Mouse (Mus musculus): ENCODE results near the gene Crtap. TPM values are rescaled to one million over a fixed set of nuclear protein-coding genes. Genes with fewer than 3 reads are reported as not detected.
"Not testable (repeated sequence)": the region's sequence is repeated elsewhere in the genome, so short reads cannot be mapped to it uniquely, and the experiment has no call there.

Crtap gene
- polyA plus RNA-seq, 1 experiment: 12.9 TPM

GRCm38 (mm10) chr9:114394677-114395076 lies 4.2 kb upstream of the Crtap start:
- WGBS: 93% methylated on average over 8 of the region's 8 CpGs

GRCm38 (mm10) chr9:114394136-114394535 lies 3.7 kb upstream of the Crtap start:
- H3K27ac ChIP-seq (ENCODE audit: insufficient read depth, low read length); H3K27me3 ChIP-seq (ENCODE audit: control insufficient read depth, insufficient read depth, low read length); DNase-seq; H3K4me3 ChIP-seq (replicated peaks; ENCODE audit: insufficient read depth, low read depth, low read length); H3K4me1 ChIP-seq (ENCODE audit: control insufficient read depth, insufficient read depth, low read length): not testable (repeated sequence)
- WGBS: 77% methylated on average over 6 of the region's 6 CpGs

More at GRCm38 (mm10) chr9:114394677-114395076, 4.2 kb upstream of the Crtap start:
- Histone ChIP-seq H3K27ac (ENCODE audit: insufficient read depth, low read length) (no peak overlapping the region), H3K27me3 (ENCODE audit: control insufficient read depth, insufficient read depth, low read length) (no peaks in the 10 kb centered on the region), H3K4me3 (replicated peaks; ENCODE audit: insufficient read depth, low read depth, low read length) (no peak overlapping the region), H3K4me1 (ENCODE audit: control insufficient read depth, insufficient read depth, low read length) (no peaks in the 10 kb centered on the region)
- TF ChIP-seq POLR2A (IDR thresholded peaks at IDR 0.05; ENCODE audit: borderline replicate concordance, insufficient read depth, low read length) (no peak), CTCF (IDR thresholded peaks at IDR 0.05; ENCODE audit: borderline replicate concordance, insufficient read depth, low read depth, low read length) (no peak)
- DNase-seq: no peak

- Histone ChIP-seq H3K27ac (ENCODE audit: insufficient read depth, low read length) (no peak overlapping the region), H3K27me3 (ENCODE audit: control insufficient read depth, insufficient read depth, low read length) (no peaks in the 10 kb centered on the region), H3K4me1 (ENCODE audit: control insufficient read depth, insufficient read depth, low read length) (no peaks in the 10 kb centered on the region; the same call in 1 of the 2 replicates), H3K4me3 (replicated peaks; ENCODE audit: insufficient read depth, low read depth, low read length) (peak overlapping the region; percentile 51)
- DNase-seq: no peak
- WGBS: 9% methylated on average over 10 of the region's 10 CpGs
- TF ChIP-seq POLR2A (IDR thresholded peaks at IDR 0.05; ENCODE audit: borderline replicate concordance, insufficient read depth, low read length): no peak
- no peak for TF ChIP-seq CTCF (IDR thresholded peaks at IDR 0.05; ENCODE audit: borderline replicate concordance, insufficient read depth, low read depth, low read length)
Measured at GRCm38 (mm10) chr9:114390749-114391075, 237 bp upstream of the Crtap start.

- H3K4me3 ChIP-seq (replicated peaks; ENCODE audit: insufficient read depth, low read depth, low read length): no peak overlapping the region
- 84% methylated on average over 8 of the region's 8 CpGs for WGBS
Measured at GRCm38 (mm10) chr9:114389371-114389904, 1.0 kb downstream of the Crtap start.

GRCm38 (mm10) chr9:114388701-114389370 lies 1.6 kb downstream of the Crtap start:
- no peak for DNase-seq
- TF ChIP-seq CTCF (IDR thresholded peaks at IDR 0.05; ENCODE audit: borderline replicate concordance, insufficient read depth, low read depth, low read length) (no peak), POLR2A (IDR thresholded peaks at IDR 0.05; ENCODE audit: borderline replicate concordance, insufficient read depth, low read length) (no peak)
- WGBS: 79% methylated on average over 3 of the region's 3 CpGs
- no peaks in the 10 kb centered on the region; the same call in 1 of the 2 replicates for H3K4me1 ChIP-seq (ENCODE audit: control insufficient read depth, insufficient read depth, low read length)
- no peak overlapping the region for H3K4me3 ChIP-seq (replicated peaks; ENCODE audit: insufficient read depth, low read depth, low read length)
- no peak overlapping the region for H3K27ac ChIP-seq (ENCODE audit: insufficient read depth, low read length)
- H3K27me3 ChIP-seq (ENCODE audit: control insufficient read depth, insufficient read depth, low read length): no peaks in the 10 kb centered on the region

More at GRCm38 (mm10) chr9:114389371-114389904, 1.0 kb downstream of the Crtap start:
- no peaks in the 10 kb centered on the region for H3K27me3 ChIP-seq (ENCODE audit: control insufficient read depth, insufficient read depth, low read length)
- no peak for DNase-seq
- H3K27ac ChIP-seq (ENCODE audit: insufficient read depth, low read length): no peak overlapping the region
- no peaks in the 10 kb centered on the region; the same call in 1 of the 2 replicates for H3K4me1 ChIP-seq (ENCODE audit: control insufficient read depth, insufficient read depth, low read length)
- TF ChIP-seq CTCF (IDR thresholded peaks at IDR 0.05; ENCODE audit: borderline replicate concordance, insufficient read depth, low read depth, low read length): peak; percentile 18; the same call in 1 of the 2 replicates
- TF ChIP-seq POLR2A (IDR thresholded peaks at IDR 0.05; ENCODE audit: borderline replicate concordance, insufficient read depth, low read length): no peak

- TF ChIP-seq POLR2A (IDR thresholded peaks at IDR 0.05; ENCODE audit: borderline replicate concordance, insufficient read depth, low read length) (no peak), CTCF (IDR thresholded peaks at IDR 0.05; ENCODE audit: borderline replicate concordance, insufficient read depth, low read depth, low read length) (no peak)
- DNase-seq: no peak
- no peaks in the 10 kb centered on the region for H3K27me3 ChIP-seq (ENCODE audit: control insufficient read depth, insufficient read depth, low read length)
- 74% methylated on average over 8 of the region's 8 CpGs for WGBS
- no peaks in the 10 kb centered on the region; the same call in 1 of the 2 replicates for H3K4me1 ChIP-seq (ENCODE audit: control insufficient read depth, insufficient read depth, low read length)
- H3K4me3 ChIP-seq (replicated peaks; ENCODE audit: insufficient read depth, low read depth, low read length): no peak overlapping the region
- H3K27ac ChIP-seq (ENCODE audit: insufficient read depth, low read length): no peak overlapping the region
Measured at GRCm38 (mm10) chr9:114388288-114388687, 2.2 kb downstream of the Crtap start.

- H3K4me1 ChIP-seq (ENCODE audit: control insufficient read depth, insufficient read depth, low read length): no peaks in the 10 kb centered on the region; the same call in 1 of the 2 replicates
- H3K4me3 ChIP-seq (replicated peaks; ENCODE audit: insufficient read depth, low read depth, low read length): no peak overlapping the region
- no peak overlapping the region for H3K27ac ChIP-seq (ENCODE audit: insufficient read depth, low read length)
- H3K27me3 ChIP-seq (ENCODE audit: control insufficient read depth, insufficient read depth, low read length): no peaks in the 10 kb centered on the region
- no peak for TF ChIP-seq CTCF (IDR thresholded peaks at IDR 0.05; ENCODE audit: borderline replicate concordance, insufficient read depth, low read depth, low read length)
- TF ChIP-seq POLR2A (IDR thresholded peaks at IDR 0.05; ENCODE audit: borderline replicate concordance, insufficient read depth, low read length): no peak
- DNase-seq: no peak
- 62% methylated on average over 6 of the region's 6 CpGs for WGBS
Measured at GRCm38 (mm10) chr9:114387086-114387485, 3.4 kb downstream of the Crtap start.

GRCm38 (mm10) chr9:114385160-114385559 lies 5.3 kb downstream of the Crtap start:
- TF ChIP-seq CTCF (IDR thresholded peaks at IDR 0.05; ENCODE audit: borderline replicate concordance, insufficient read depth, low read depth, low read length) (no peak), POLR2A (IDR thresholded peaks at IDR 0.05; ENCODE audit: borderline replicate concordance, insufficient read depth, low read length) (no peak)
- WGBS: 98% methylated on average over 10 of the region's 10 CpGs
- DNase-seq: no peak
- Histone ChIP-seq H3K27ac (ENCODE audit: insufficient read depth, low read length) (no peak overlapping the region), H3K27me3 (ENCODE audit: control insufficient read depth, insufficient read depth, low read length) (no peaks in the 10 kb centered on the region), H3K4me1 (ENCODE audit: control insufficient read depth, insufficient read depth, low read length) (no peaks in the 10 kb centered on the region; the same call in 1 of the 2 replicates), H3K4me3 (replicated peaks; ENCODE audit: insufficient read depth, low read depth, low read length) (no peak overlapping the region)

All from cerebellum, adult 2 months (tissue).